Mouse (Mus musculus) MEL (cell line): ENCODE measurements at regions not wholly inside any gene's neighbourhood (a gene's known extent, or its start where the extent isn't known, plus 50 kb on each side); places are given as distances from the start of the nearest gene placed in this dataset.

ENCODE experiments used
- DNase-seq: peaks from one replicate; pipeline ENCODE4 v3.0.0; 2011; ENCODE audit warnings: low read depth, low spot score
- H3K27ac ChIP-seq: 2 replicates; pipeline ENCODE4 v1.5.1; 2012; ENCODE audit warnings: low read depth, mild to moderate bottlenecking, control low read depth, low read length, moderate library complexity; ENCODE audit not compliant: control insufficient read depth
- H3K27me3 ChIP-seq, 2 experiments: fragments of 150-350 bp in 1 of 2; sonication (generic) in 1 of 2; 2 replicates each; pipeline ENCODE4 v1.6.1; 2012; ENCODE audit warnings: low read length in 2 of 2, mild to moderate bottlenecking in 2 of 2, improper control_type of control experiment in 1 of 2, moderate library complexity in 1 of 2; ENCODE audit not compliant: insufficient read depth in 2 of 2, control insufficient read depth in 1 of 2
- H3K36me3 ChIP-seq, 2 experiments: 2 replicates each; pipeline ENCODE4 v1.6.1; 2012 to 2014; ENCODE audit warnings: low read length in 2 of 2, improper control_type of control experiment in 1 of 2, inconsistent platforms in 1 of 2, mild to moderate bottlenecking in 1 of 2; ENCODE audit not compliant: insufficient read depth in 2 of 2, control insufficient read depth in 1 of 2
- H3K4me1 ChIP-seq, 2 experiments: fragments of 150-350 bp in 1 of 2; sonication (generic) in 1 of 2; 2 replicates each; pipeline ENCODE4 v1.6.1; 2012; ENCODE audit warnings: low read length in 2 of 2, improper control_type of control experiment in 1 of 2, mild to moderate bottlenecking in 1 of 2; ENCODE audit not compliant: insufficient read depth in 2 of 2, control insufficient read depth in 1 of 2
- H3K4me3 ChIP-seq, 2 experiments: fragments of 150-350 bp in 1 of 2; sonication (generic) in 1 of 2; 2 replicates each; pipeline ENCODE4 v1.5.1; 2012; ENCODE audit warnings: low read depth in 2 of 2, low read length in 2 of 2, mild to moderate bottlenecking in 2 of 2, moderate library complexity in 2 of 2, control low read depth in 1 of 2, improper control_type of control experiment in 1 of 2; ENCODE audit not compliant: control insufficient read depth in 1 of 2, insufficient read depth in 1 of 2
- H3K79me2 ChIP-seq: 2 replicates; pipeline ENCODE4 v1.6.1; 2012; ENCODE audit warnings: mild to moderate bottlenecking, low read length, moderate library complexity; ENCODE audit not compliant: control insufficient read depth, poor library complexity, insufficient read depth
- H3K9ac ChIP-seq: 2 replicates; pipeline ENCODE4 v1.6.1; 2012; ENCODE audit warnings: low read depth, mild to moderate bottlenecking, control low read depth, low read length, moderate library complexity; ENCODE audit not compliant: control insufficient read depth, poor library complexity, severe bottlenecking
- H3K9me3 ChIP-seq: fragments of 150-350 bp; sonication (generic); replicated peaks from 2 replicates; pipeline ENCODE4 v1.6.1; 2012; ENCODE audit warnings: mild to moderate bottlenecking, low read length, improper control_type of control experiment, moderate library complexity; ENCODE audit not compliant: insufficient read depth
- CHD1 ChIP-seq: IDR thresholded peaks from 2 replicates; pipeline ENCODE4 v1.6.1; 2012; ENCODE audit warnings: low read depth, mild to moderate bottlenecking, inconsistent platforms, low read length, improper control_type of control experiment
- CTCF ChIP-seq, 3 experiments: IDR thresholded peaks in 2 of 3; conservative IDR thresholded peaks in 1 of 3; 2 replicates each; pipeline ENCODE4 v1.5.1; 2011 to 2012; ENCODE audit warnings: low read length in 3 of 3, low read depth in 2 of 3, mild to moderate bottlenecking in 2 of 3, improper control_type of control experiment in 1 of 3, inconsistent platforms in 1 of 3, mixed read lengths in 1 of 3, moderate library complexity in 1 of 3; ENCODE audit not compliant: control insufficient read depth in 1 of 3, insufficient read depth in 1 of 3, poor library complexity in 1 of 3, severe bottlenecking in 1 of 3
- EP300 ChIP-seq, 2 experiments: IDR thresholded peaks; 2 replicates each; pipeline ENCODE4 v1.6.1; 2011; ENCODE audit warnings: improper control_type of control experiment in 2 of 2, low read length in 2 of 2, low read depth in 1 of 2, mild to moderate bottlenecking in 1 of 2
- ETS1 ChIP-seq: IDR thresholded peaks from 2 replicates; pipeline ENCODE4 v1.6.1; 2012; ENCODE audit warnings: low read depth, mild to moderate bottlenecking, inconsistent platforms, low read length, improper control_type of control experiment, moderate library complexity
- HCFC1 ChIP-seq: IDR thresholded peaks from 2 replicates; pipeline ENCODE4 v1.6.1; 2012; ENCODE audit warnings: low read depth, mild to moderate bottlenecking, inconsistent platforms, low read length, improper control_type of control experiment, moderate library complexity
- JUND ChIP-seq: IDR thresholded peaks from 2 replicates; pipeline ENCODE4 v1.6.1; 2011; ENCODE audit warnings: low read depth, mild to moderate bottlenecking, improper control_type of control experiment, low read length
- MAFK ChIP-seq: IDR thresholded peaks from 2 replicates; pipeline ENCODE4 v1.6.1; 2011; ENCODE audit warnings: low read depth, mild to moderate bottlenecking, low read length, improper control_type of control experiment, borderline replicate concordance
- MAZ ChIP-seq: IDR thresholded peaks from 2 replicates; pipeline ENCODE4 v1.6.1; 2012; ENCODE audit warnings: low read depth, mild to moderate bottlenecking, inconsistent platforms, low read length, improper control_type of control experiment
- MEF2A ChIP-seq: IDR thresholded peaks from 2 replicates; pipeline ENCODE4 v1.6.1; 2014; ENCODE audit warnings: low read depth, mild to moderate bottlenecking, inconsistent platforms, low read length, improper control_type of control experiment; ENCODE audit not compliant: poor library complexity, insufficient replicate concordance, severe bottlenecking; ENCODE audit errors: extremely low read depth
- MYB ChIP-seq: IDR thresholded peaks from 2 replicates; pipeline ENCODE4 v1.6.1; 2011; ENCODE audit warnings: mild to moderate bottlenecking, low read depth, low read length, improper control_type of control experiment
- NELFE ChIP-seq: IDR thresholded peaks from 2 replicates; pipeline ENCODE4 v1.6.1; 2011; ENCODE audit warnings: low read depth, low read length, improper control_type of control experiment
- NRF1 ChIP-seq: IDR thresholded peaks from 2 replicates; pipeline ENCODE4 v1.6.1; 2014; ENCODE audit warnings: low read depth, mild to moderate bottlenecking, inconsistent platforms, low read length, improper control_type of control experiment, moderate library complexity; ENCODE audit not compliant: poor library complexity, insufficient read depth, severe bottlenecking
- POLR2A ChIP-seq, 2 experiments: IDR thresholded peaks; 2 replicates each; pipeline ENCODE4 v1.6.1; 2011 to 2012; ENCODE audit warnings: low read length in 2 of 2, mild to moderate bottlenecking in 2 of 2, control low read depth in 1 of 2, improper control_type of control experiment in 1 of 2, low read depth in 1 of 2, moderate library complexity in 1 of 2; ENCODE audit not compliant: control insufficient read depth in 1 of 2, insufficient read depth in 1 of 2, poor library complexity in 1 of 2
- POLR2AphosphoS2 ChIP-seq: IDR thresholded peaks from 2 replicates; pipeline ENCODE4 v1.6.1; 2011; ENCODE audit warnings: low read length, improper control_type of control experiment
- UBTF ChIP-seq: IDR thresholded peaks from 2 replicates; pipeline ENCODE4 v1.6.1; 2012; ENCODE audit warnings: low read depth, mild to moderate bottlenecking, inconsistent platforms, low read length, improper control_type of control experiment, moderate library complexity, borderline replicate concordance; ENCODE audit not compliant: insufficient read depth
- USF1 ChIP-seq: IDR thresholded peaks from 2 replicates; pipeline ENCODE4 v1.6.1; 2014; ENCODE audit warnings: low read depth, mild to moderate bottlenecking, inconsistent platforms, low read length, improper control_type of control experiment, moderate library complexity
- USF2 ChIP-seq, 2 experiments: IDR thresholded peaks; 2 replicates each; pipeline ENCODE4 v1.6.1; 2011 to 2012; ENCODE audit warnings: improper control_type of control experiment in 2 of 2, low read length in 2 of 2, borderline replicate concordance in 1 of 2, inconsistent platforms in 1 of 2, low read depth in 1 of 2, mild to moderate bottlenecking in 1 of 2; ENCODE audit not compliant: insufficient read depth in 1 of 2
- ZC3H11A ChIP-seq: IDR thresholded peaks from 2 replicates; pipeline ENCODE4 v1.6.1; 2012; ENCODE audit warnings: low read depth, mild to moderate bottlenecking, inconsistent platforms, low read length, improper control_type of control experiment
- ZKSCAN1 ChIP-seq: IDR thresholded peaks from 2 replicates; pipeline ENCODE4 v1.6.1; 2012; ENCODE audit warnings: low read depth, mild to moderate bottlenecking, inconsistent platforms, low read length, improper control_type of control experiment, moderate library complexity
- ZMIZ1 ChIP-seq: IDR thresholded peaks from 2 replicates; pipeline ENCODE4 v1.6.1; 2012; ENCODE audit warnings: low read depth, mild to moderate bottlenecking, inconsistent platforms, low read length, improper control_type of control experiment, moderate library complexity
- ZNF384 ChIP-seq: IDR thresholded peaks from 2 replicates; pipeline ENCODE4 v1.6.1; 2012; ENCODE audit warnings: low read depth, mild to moderate bottlenecking, inconsistent platforms, low read length, improper control_type of control experiment

DNA sequence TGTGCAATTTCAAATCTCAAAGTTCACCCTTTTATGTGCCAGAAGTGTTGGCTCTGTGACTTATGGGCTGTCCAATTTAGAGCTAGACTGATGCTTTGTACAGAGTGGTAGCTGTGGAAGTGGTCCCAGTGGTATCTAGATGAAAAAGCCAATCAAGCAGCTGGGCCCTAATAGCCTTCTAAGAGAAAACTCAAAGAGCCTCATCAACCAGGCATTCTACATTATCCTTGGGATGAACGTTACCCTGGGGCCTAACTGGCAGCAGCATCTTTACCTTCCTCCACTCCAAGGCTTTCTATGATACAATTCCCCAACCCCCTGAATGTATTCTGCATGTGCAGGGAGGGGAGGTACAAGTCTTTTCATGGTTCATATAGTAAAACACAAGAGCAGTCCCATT is 140.4 kb downstream of the Gm11146 start:
- H3K79me2 ChIP-seq: no peaks in the 10 kb centered on the region
- no peaks in the 10 kb centered on the region for H3K36me3 ChIP-seq
- no peak overlapping the region for H3K9ac ChIP-seq
- no peak overlapping the region for H3K4me3 ChIP-seq
- no peaks in the 10 kb centered on the region for H3K4me1 ChIP-seq
- TF ChIP-seq ETS1 (no peak), POLR2AphosphoS2 (no peak), USF2 (IDR thresholded peaks at IDR 0.05; ENCODE audit: borderline replicate concordance in 1 of 2, insufficient read depth in 1 of 2, low read depth in 1 of 2, low read length in 2 of 2) (no peak), ZMIZ1 (no peak), UBTF (no peak), EP300 (IDR thresholded peaks at IDR 0.05; ENCODE audit: low read depth in 1 of 2, low read length in 2 of 2) (no peak), MAFK (no peak), MYB (no peak), NELFE (no peak), ZNF384 (no peak), CHD1 (no peak), USF1 (no peak), NRF1 (no peak), MEF2A (no peak), ZC3H11A (no peak), JUND (no peak)
- TF ChIP-seq, all 39 proteins: peak for 0
- DNase-seq: no peak
- Histone ChIP-seq H3K9me3 (no peaks in the 10 kb centered on the region), H3K27ac (no peak overlapping the region), H3K27me3 (no peaks in the 10 kb centered on the region)

DNA sequence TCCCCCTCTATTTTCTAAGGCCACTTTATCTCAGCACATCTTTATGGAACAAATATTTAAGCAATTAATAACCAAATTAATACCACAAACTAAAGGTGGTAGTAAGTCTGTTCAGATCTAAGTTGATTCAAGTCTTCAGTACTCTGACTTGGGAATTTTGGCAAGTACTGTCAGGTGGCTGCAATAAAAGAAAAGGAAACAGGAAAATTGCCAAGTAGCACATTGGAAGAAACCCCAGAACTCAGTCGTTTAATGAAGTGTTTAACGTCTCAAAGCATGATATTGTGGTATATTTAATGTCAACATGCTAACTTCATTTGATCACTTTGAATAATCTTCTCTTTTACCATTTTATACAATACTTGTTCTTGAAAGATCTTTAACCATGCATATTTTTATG is 142.2 kb downstream of the Gm11146 start:
- DNase-seq: no peak
- no peaks in the 10 kb centered on the region for H3K4me1 ChIP-seq

More for the DNA sequence above, 142.2 kb downstream of the Gm11146 start:
- Histone ChIP-seq H3K27me3 (no peaks in the 10 kb centered on the region), H3K36me3 (no peaks in the 10 kb centered on the region), H3K9ac (no peak overlapping the region), H3K27ac (no peak overlapping the region), H3K4me3 (no peak overlapping the region)
- TF ChIP-seq ZKSCAN1: no peak
- TF ChIP-seq CTCF (IDR thresholded peaks at IDR 0.05 in 2 of 3, conservative IDR thresholded peaks at IDR 0.05 in 1 of 3; ENCODE audit: control insufficient read depth in 1 of 3, insufficient read depth in 1 of 3, low read depth in 2 of 3, low read length in 3 of 3, poor library complexity in 1 of 3, severe bottlenecking in 1 of 3): no peak
- TF ChIP-seq POLR2A (IDR thresholded peaks at IDR 0.05; ENCODE audit: control insufficient read depth in 1 of 2, insufficient read depth in 1 of 2, low read depth in 1 of 2, low read length in 2 of 2, poor library complexity in 1 of 2): no peak
- no peak for TF ChIP-seq MYB
- no peak for TF ChIP-seq MAZ
- TF ChIP-seq HCFC1: no peak
- TF ChIP-seq, all 39 proteins: peak for 0
- no peaks in the 10 kb centered on the region for H3K9me3 ChIP-seq
- H3K79me2 ChIP-seq: no peaks in the 10 kb centered on the region
